Mouse (Mus musculus): ENCODE measurements around the gene Gm10424.
"Not testable (repeated sequence)": the region's sequence is repeated elsewhere in the genome, so short reads cannot be mapped to it uniquely, and the experiment has no call there.

Gene Gm10424

GRCm38 (mm10) chr5:95272668-95273067 is at the start of gene Gm10424:
TSS of gene Gm10424 (minus strand) at chr5:95272768.
- DNase-seq (ENCODE audit: low spot score in 2 of 2) = not testable (repeated sequence)

- not testable (repeated sequence) for DNase-seq (ENCODE audit: low spot score in 2 of 2)
These were observed 33.0 kb upstream of the Gm10424 start, which contains the start of gene Gm3259 for GRCm38 (mm10) chr5:95305611-95306010. TSS of gene Gm3259 (plus strand) at chr5:95305911.
